Mouse (Mus musculus) limb, embryonic 15.5 days (tissue): ENCODE measurements around the gene Esd. TPM values are rescaled to one million over a fixed set of nuclear protein-coding genes. Genes with fewer than 3 reads are reported as not detected.

ENCODE experiments used
- ATAC-seq: fragments of 200-750 bp; cut with Nextera tagmentation; 2 replicates; pipeline ENCODE4 v1.8.0; 2017; ENCODE audit warnings: low read depth, moderate TSS enrichment; ENCODE audit not compliant: insufficient number of reproducible peaks, low FRiP score, low TSS enrichment
- H3K27ac ChIP-seq: fragments of 300-500 bp; sonication (generic); 2 replicates; pipeline ENCODE4 v1.5.1; 2015; ENCODE audit warnings: moderate library complexity, mild to moderate bottlenecking, inconsistent platforms
- H3K27me3 ChIP-seq: fragments of 300-500 bp; sonication (generic); 2 replicates; pipeline ENCODE4 v1.6.1; 2015; ENCODE audit warnings: inconsistent platforms
- H3K36me3 ChIP-seq: fragments of 300-500 bp; sonication (generic); 2 replicates; pipeline ENCODE4 v1.6.1; 2015; ENCODE audit warnings: inconsistent platforms
- H3K4me1 ChIP-seq: fragments of 300-500 bp; sonication (generic); 2 replicates; pipeline ENCODE4 v1.6.1; 2015; ENCODE audit warnings: inconsistent platforms
- H3K4me2 ChIP-seq: fragments of 300-500 bp; sonication (generic); 2 replicates; pipeline ENCODE4 v1.6.1; 2015; ENCODE audit warnings: mild to moderate bottlenecking, inconsistent platforms
- H3K4me3 ChIP-seq: fragments of 300-500 bp; sonication (generic); 2 replicates; pipeline ENCODE4 v1.5.1; 2015; ENCODE audit warnings: mild to moderate bottlenecking, inconsistent platforms
- H3K9ac ChIP-seq: fragments of 300-500 bp; sonication (generic); 2 replicates; pipeline ENCODE4 v1.6.1; 2015; ENCODE audit warnings: inconsistent platforms
- H3K9me3 ChIP-seq: fragments of 300-500 bp; sonication (generic); 2 replicates; pipeline ENCODE4 v1.6.1; 2016; ENCODE audit warnings: inconsistent platforms
- WGBS: fragments of 180-500 bp; shearing (Covaris S2); methylation state at CpG from one replicate; pipeline ENCODE4 v1.1.7; 2015; 5-methylcytosine and 5-hydroxymethylcytosine counted together
- polyA plus RNA-seq: library from polyadenylated mRNA; unstranded; fragments of >200 nt; fragmentation: Nextera tagmentation; extraction: Ambion mirVana; gene quantifications from 2 replicates; pipeline ENCODE4 v1.2.1, GENCODE M21; 2015

Esd gene
- polyA plus RNA-seq, 1 experiment from 2014 or later = 274 TPM

DNA sequence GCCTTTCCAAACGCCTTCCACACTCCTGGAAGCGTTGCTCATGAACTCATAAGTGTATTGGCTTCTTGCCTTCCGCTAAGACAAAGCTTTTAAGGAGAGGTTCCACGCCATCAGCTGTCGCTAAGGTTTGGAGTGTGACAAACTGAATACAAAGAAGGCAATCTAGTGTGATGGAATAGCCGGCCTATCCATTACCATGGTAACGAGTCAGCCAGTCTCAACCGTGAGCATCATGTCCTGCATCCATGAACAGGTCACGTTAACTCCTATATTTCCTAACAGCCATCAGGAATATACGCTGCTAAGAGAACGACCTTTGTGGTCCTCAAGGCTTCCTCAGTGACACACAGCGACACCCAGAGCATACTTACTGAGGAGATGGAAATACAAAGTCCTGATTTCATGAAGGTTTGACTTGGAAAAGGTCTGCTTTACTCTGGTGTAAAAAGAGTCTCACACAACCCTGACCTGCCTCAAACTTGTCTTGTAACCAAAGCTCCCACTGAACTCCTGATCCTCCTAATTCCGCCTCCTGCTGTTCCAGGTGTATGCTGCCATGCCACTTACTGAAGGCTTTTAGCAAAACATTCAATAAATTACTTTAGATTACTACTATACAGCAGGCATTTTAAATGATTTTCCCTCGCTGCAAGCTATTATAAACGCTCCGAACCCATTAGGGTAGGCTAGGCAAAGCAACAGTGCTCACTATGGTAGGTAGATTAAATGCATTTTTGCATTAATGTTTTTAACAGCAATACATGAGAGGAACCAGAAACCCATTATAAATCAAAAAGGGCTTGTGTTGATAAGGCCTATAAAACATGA lies 66.2 kb downstream of the Esd start:
- H3K4me1 ChIP-seq = no peaks in the 10 kb centered on the region
- ATAC-seq = no peak
- no peak overlapping the region for H3K4me3 ChIP-seq
- H3K27me3 ChIP-seq = no peaks in the 10 kb centered on the region
- peaks cover 28% of the 10 kb centered on the region for H3K36me3 ChIP-seq
- H3K4me2 ChIP-seq = no peak overlapping the region
- H3K9me3 ChIP-seq = 0 out of 2 replicates have a peak, but pooled peaks cover 4% of the 10 kb centered on the region
- WGBS = 74% methylated on average over 16 of the region's 16 CpGs
- H3K27ac ChIP-seq = no peak overlapping the region
- no peak overlapping the region for H3K9ac ChIP-seq

Other genes starting within 250 kb of the Esd start
- gene Htr2a, start 91.5 kb upstream of the Esd start, polyA plus RNA-seq = 0.99 and 1.1 TPM in 2 replicates
- 14.3 and 14.6 TPM in 2 replicates for gene Lrch1, start 215.6 kb downstream of the Esd start, polyA plus RNA-seq